Mouse (Mus musculus) right cerebral cortex, postnatal 4 days (tissue): ENCODE measurements around the gene Tm4sf20.

Experiments
- DNase-seq: peaks from one replicate; pipeline ENCODE4 v3.0.0-alpha.2; 2022

The Tm4sf20 gene

DNA sequence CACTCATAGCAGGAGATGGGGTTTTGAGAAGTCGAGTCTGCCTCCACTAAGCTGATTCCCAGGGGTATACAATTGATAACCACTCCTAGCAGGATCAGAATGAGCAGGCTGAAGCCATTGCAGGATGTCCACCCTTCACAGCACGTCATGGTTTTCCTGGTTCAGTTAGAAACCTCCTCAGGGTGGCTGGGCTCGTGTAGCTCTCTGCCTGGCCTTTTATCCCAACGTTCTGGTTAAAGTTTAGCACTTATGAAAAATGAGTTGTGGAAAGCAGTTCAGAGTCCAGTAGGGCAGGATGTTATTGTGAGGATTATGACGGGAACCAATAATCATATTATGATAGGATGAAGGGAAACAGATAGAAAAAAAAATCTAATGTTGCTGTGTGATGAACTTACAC is at the start of gene Tm4sf20:
TSS of gene Tm4sf20 (minus strand) at position 193 of the 400 bp plus-strand sequence.
- DNase-seq: no peak

DNA sequence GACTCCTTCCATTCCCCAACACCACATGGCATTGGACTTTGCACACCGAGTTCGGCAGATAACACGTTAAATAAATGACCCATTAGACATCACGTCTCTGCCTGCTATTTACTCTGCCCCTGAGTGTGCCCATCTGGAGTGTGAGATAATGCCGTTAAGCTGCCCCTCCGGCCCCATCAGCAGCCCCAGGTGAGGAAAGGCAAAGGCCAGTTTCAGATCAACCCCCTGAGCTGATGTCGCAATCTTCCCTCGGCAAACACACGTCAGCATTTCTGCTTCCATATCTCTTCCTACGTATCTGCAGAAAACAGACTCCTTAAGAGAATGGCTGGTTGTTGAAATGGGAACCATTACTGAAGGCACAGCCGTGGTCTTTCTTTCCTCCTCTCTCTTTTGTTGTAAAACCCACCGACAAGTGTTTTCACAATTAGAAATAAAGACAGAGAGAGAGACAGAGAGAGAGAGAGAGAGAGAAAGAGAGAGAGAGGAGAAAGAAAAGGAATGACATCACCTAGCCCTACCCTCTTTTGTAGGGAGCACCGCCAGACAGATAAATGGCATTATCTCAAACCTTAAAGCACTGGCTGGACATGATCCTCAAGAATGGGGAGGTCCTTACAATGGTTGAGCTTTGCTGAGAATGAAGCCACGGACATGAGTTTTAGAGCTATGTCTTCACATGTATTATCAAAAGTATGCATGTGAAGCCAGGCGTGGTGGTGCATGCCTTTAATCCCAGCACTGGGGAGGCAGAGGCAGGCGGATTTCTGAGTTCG is 47.9 kb upstream of the Tm4sf20 start:
- DNase-seq: no peak

DNA sequence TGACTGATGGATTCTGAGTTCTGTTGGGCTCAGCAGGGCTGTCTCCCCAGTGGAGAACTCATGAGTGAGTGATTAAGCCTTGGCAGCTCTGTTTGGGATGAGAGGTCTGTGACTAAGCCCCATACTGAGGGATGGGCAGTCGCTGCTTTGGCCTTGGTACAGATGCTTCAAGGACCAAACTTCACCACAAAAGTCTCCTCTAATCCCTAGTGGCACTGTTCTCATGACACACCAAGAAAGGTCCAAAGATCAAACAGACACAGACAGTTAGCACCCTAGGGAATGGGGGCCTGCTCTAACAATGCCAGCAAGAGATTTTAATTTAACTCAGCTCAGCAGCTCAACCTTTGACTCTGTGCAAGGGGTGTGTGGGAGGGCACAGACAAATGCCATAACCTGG is 43.5 kb upstream of the Tm4sf20 start:
- DNase-seq: no peak

DNA sequence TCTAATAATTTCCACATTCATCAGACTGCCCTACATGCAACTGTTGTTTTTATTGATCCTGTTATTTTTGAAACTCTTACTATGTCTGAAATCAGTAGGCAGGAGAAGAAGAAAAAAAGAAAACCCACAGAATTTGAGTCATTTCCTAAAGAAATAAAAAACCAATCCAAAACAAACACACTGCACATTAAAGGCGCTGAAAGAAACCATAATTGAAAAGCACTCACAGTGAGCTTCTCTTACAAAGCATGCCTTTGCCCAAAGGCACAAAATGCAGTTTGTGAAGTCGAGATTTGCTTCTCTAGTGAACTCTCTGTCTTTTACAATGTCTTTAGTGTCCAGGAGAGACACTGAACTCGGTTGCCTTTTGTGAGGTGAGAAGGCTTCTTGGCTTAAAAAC is 40.3 kb upstream of the Tm4sf20 start:
- DNase-seq: no peak

DNA sequence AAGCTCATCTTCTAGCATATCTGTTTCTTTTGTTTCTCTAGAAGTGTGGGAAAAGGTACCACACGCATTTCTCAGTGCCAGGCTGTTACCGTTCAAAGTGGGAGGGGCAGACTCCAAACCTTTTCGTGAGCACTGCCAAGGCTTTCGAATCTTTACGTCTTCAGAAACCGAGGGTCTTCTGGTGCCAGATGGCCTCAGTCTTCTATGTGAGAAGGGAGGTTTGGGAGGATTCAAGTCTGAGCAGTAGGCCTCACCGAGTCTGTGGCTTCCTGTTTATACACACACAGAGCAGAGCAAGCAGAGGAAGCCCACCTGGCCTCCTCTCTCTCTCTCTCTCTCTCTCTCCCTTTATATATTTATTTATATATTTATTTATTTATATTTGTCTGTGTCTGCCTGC is 38.9 kb upstream of the Tm4sf20 start:
- DNase-seq: no peak

DNA sequence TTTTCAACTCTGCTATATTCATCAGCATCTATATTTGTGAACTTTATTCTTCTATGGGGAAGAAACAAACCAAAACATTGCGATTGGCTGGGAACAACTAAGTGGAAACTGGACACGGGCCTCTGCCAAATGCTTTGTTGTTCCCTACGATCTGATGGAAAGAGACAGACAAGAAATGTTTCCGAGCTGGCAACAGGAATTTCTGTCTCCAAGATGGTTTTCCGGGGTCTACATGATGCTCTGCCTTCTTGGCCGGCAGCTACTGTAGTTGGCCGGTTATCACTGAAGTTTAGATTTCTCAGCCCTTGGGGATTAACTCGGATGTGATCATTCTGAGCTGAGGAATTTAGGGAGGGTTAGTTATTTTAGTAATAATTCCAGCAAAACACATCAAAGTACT is 38.1 kb upstream of the Tm4sf20 start:
- no peak for DNase-seq

DNA sequence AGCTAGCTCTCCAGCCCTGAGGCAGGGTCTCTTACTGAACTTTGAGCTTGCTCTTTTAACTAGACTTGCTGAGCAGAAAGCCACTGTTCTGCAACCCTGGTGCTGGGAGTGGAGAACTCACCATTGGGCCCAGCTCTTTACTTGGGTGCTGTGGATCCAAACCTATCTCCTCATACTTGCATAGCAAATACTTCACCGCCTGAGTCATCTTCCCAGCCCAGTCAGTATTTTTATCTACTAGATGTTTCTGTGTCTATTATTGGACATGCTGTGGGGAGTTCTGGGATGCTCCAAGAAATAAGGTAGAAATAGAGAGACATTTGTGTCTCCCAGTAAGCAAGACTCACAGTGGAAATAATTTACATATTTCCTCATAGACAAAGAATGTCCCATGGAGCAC is 35.8 kb upstream of the Tm4sf20 start:
- DNase-seq: no peak

DNA sequence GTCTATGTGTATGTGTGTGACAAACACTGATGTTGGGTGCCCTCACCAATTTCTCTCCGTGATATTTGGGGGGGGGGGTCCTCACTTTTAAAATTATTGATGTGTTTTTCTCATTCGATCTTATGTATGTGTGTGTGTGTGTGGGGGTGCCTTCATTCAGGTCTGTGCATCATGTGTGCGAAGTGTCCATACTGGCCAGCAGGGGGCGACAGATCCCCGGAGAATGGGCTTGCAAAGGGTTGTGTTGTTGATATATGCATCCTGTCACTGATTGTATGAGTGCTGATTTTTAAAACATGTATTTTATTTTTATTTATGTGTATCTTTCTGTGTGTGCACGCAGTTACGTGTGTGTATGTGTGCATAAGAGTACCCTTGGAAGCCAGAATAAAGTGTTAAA is 35.3 kb upstream of the Tm4sf20 start:
- no peak for DNase-seq

DNA sequence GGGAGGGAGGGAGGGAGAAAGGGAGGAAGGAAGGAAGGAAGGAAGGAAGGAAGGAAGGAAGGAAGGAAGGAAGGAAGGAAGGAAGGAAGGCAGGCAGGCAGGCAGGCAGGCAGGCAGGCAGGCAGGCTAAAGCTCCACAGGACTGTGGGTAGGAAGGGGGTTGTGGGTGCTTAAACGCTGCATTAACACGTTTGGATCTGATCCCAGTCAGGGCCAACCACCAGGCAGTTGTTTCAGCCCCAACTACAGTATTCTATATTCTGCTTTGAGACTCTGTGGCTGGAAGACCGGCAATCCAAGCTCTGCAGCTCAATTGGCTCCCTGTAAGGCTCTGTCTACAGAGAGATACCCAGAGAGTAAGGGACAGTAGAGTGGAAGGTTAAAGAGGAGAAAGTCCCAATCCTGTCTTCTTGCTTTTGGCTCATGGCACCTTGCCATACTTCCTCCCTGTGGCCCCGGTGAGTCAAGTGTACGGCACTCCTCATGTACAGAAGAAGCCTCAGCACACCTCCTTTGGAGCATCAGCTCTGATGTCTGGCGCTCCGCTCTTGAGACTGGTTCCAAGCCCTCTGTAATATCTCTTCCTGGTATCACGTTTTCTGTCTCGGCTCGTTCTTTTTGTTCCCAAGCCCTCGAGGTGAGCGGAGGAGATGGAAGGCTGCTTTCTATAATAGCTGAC is 33.0 kb upstream of the Tm4sf20 start:
- no peak for DNase-seq

DNA sequence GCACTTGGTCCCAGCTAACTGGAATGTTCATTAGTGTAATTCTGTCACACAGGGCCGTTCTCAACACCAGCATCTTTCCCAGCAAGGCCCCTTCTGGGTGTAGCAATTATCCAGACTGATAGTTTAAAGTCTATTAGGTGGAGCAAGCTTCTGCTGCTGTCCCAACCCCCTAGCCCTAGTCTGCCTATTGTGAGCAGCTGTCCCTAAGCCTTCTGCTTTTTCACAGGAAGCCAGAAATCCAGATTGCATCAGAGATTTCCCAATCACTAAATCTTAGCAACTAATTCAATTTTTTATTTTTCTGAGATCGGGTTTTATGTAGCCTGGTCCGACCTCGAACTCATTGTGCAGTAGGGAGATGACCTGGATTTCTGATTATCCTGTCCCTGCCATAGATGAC is 30.7 kb upstream of the Tm4sf20 start:
- DNase-seq: no peak

DNA sequence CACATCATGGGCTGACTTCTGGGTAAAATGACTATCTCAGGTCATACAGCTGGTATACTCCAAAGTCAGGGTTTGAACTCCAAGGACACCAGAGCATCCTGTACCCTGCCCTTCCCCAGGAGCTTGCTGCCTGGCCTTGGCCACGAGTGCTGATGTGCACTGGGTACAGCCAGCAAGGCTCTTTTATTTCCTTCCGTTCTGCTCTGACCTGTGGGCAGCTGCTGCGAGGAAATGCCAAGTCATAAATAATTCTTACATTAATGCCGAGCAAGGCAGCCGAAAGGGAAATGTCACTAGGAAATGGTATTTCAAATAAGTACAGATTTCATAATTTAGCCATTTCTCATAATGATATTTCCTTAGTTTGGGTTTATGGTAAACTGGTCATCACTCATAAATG is 30.0 kb upstream of the Tm4sf20 start:
- DNase-seq: no peak

DNA sequence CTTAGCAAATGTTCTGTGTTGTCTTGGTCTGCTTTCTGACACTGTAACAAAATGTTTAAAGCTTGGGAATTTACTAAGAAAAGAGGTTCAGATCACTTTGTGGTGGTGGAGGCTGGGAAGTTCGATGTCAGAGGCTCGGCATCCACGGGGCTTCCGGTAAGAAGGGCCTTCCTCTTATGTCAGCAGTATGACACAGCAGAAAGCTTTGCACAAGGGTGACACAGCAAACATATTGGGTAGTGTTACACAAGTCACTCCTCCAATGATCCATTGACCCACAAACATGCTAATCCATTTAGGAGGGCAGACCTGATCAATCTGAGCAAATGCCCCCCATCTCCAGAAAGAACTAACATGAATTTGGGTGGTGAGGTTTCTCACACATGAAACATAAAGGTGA is 28.8 kb upstream of the Tm4sf20 start:
- no peak for DNase-seq

DNA sequence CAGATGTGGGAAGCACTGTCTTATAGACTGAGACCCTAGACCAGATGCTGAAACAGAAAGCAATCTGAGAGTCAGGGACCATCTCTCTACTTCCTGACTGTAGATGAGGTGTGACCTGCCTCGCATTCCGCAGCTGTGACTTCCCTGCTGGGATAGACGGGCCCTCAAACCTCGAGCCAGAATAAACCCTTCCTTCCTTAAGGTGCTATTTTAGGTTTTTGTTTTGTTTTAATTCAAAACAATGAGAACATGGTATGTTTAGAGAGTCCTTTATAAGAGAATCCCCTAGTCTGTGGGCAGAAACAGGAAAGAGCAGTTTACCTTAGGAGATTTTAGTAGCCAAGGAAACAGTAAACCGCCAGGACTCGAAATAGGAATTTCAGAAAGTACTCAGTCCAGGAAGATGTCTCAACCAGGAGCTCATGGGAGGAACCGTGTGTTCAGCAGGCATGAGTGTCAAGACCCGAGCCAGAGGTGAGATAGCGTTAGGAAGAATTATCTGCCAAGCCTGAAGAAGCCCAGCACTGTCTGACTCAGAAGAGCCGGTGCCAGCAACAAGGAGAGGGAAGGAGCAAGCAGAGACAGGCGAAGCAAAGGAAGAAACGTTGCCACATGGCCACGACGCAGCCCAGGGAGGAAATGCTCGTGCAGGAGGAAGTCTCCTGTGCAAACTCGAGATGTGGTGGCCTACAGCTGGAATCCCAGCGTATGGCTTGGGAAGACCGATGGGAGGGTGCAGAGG is 27.6 kb upstream of the Tm4sf20 start:
- DNase-seq: no peak

DNA sequence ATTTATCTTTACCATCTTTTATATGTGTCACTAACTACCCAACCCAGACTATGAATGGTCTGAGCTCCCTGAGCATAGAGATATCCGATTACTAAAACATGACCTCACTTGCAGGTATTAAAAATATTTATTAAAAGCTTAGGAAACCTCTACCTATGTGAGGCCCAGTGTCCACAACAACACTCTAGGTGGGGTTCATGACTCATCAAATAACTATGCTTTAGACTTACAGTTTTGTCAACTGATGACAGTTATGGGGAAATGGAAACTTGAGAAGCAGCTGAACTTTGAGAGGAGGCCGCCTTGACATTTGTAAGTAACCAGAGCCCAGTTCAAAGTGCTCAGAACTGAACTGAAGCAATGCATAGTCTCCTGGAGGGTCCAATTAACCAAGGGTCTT is 26.9 kb upstream of the Tm4sf20 start:
- DNase-seq: no peak

DNA sequence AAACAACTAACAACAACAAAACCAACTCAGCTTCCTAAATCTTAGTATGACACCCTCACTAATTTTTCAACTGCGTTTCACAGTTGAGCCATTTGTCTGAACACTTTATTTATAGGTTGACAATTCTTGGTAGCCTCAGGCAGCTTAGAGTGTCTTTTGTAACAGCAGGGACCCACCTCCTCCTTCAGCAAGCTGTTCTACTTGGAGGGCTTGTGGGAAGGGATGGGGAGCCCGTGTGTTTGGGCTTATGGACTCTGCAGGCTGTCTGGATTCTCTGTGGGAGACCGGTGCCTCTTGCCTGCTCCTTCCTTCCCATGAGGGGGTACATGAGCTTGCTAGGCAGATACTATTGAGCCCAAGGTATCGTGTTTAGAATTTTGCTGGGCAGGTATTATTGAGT is 25.7 kb upstream of the Tm4sf20 start:
- peak; percentile 20 for DNase-seq

DNA sequence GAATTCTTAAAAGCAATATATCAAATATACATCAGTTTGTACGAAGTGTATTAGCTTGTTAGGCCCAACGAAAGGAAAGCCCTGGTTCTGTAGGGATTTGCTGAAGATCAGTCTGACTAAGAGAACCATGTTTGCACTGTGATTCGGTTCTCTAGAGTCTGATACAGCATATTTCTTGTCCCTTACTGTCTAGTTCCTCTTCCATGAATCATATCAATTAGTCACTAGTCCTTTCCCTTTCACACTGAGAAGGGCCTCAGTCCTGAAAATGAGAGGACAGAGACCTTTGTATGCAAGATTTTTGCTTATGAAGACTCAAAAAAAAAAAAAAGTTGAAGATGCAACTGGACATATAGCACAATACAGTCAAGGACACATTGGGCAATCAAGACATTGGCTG is 24.8 kb upstream of the Tm4sf20 start:
- DNase-seq: no peak

DNA sequence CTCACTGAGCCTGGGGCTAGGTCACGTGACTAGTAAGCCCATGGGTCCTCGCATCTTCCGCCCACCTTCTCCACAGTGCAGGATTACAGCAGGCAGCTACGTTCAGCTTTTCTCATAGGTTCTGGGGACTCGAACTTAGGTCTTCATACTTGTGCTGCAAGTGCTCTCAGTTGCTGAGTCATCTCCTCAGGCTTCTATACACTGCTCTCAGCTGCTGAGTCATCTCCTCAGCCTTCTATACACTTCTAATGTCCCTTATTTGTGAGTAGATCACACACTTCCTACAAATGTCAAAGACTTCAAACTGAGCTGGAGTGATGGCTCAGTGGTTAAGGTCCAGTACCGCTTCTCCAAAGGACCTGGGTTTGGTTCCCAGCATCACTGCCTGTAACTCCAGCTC is 24.0 kb upstream of the Tm4sf20 start:
- no peak for DNase-seq

DNA sequence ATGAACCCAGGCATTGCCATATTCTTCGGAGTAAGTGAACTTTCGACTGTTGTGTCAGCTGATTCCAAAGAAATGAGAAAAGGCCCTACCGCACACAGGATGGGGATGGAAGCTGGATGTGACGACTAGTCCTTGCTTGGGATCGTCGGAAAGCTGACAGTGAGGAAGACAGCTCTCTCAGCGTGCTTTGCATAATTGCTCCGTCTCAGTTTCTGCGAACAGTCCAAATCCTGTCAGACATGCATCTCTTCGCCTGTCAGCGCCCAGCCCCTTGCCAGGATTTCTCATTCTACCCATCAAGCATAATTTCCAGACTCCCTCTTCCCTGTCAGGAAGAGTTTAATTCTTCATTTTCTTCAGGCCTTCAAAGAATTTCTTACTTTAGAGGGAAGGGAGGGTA is 22.8 kb upstream of the Tm4sf20 start:
- DNase-seq: peak; percentile 31

DNA sequence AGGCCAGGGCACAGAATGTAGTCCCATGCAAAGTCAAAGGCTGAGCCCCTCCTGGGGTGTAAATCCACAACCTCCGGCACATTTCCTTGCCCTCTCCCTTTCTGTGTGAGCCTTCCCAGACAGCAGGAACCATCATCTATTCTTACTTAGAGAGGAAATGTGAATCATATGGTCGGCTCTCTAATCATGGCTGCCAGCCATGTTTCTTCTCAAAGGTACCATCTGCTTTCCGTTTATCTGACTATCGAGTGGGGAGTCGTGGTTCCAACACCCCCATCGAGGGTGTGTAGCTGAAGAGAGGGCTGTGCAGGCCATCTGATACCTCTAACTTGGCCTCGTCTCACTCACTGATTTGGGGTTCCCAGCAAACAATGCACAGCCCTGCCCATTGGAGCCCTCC is 19.8 kb upstream of the Tm4sf20 start:
- no peak for DNase-seq

DNA sequence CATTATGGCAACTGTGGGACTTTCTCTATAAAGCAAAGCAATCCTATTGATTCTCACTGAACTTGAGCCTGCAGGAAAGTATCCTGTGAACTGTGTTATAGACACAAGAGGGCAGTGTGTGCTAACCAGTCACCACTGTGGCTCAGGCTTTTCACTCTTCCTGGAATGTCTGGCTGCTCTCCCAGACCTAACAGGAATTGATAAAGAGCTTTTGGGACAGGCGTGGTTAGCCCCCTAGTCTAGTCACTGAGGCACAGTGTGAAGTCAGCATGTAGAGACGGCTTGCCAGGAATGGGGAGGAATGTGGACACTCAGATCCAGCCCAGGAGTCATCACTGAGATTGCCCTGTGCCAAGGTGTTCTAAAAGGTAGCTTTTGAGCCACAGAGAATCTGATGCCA is 19.2 kb upstream of the Tm4sf20 start:
- peak; percentile 38 for DNase-seq

DNA sequence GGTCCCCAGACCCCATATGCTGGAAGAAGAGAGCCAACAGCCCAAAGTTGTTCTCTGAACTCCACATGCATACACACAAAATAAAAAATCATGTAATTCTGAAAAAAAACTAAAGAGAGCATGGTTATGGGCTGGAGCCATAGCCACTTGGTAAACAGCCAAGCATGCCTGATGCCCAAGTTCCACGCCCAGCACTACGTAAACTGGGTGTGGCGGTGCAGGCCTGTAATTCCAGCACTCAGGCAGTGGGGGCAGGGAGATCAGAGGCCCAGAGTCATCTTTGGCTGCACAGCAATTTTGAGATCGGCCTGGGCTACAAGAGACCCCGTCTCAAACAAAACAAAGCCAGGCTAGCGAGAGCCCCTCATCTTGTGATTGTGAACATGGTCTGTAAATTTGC is 17.3 kb upstream of the Tm4sf20 start:
- no peak for DNase-seq

DNA sequence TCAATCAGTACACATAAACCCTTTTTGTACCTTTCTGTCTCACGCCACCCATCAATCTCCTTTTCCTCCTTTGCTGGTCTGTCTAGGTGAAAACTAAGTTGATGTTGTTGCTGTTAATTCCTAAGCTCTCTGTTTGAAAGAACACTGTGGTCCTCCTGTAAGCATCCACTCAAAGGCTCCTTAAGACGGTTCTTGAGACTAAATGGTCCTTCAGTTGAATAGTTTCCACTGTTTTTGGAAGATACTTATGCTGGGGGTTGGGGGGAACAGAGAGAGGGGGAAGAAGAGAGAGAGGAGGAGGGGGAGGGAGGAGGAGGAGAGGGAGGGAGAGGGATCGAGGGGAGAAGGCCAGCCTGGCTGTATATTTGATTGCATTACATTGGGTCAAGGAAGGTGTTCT is 15.3 kb upstream of the Tm4sf20 start:
- DNase-seq: no peak

DNA sequence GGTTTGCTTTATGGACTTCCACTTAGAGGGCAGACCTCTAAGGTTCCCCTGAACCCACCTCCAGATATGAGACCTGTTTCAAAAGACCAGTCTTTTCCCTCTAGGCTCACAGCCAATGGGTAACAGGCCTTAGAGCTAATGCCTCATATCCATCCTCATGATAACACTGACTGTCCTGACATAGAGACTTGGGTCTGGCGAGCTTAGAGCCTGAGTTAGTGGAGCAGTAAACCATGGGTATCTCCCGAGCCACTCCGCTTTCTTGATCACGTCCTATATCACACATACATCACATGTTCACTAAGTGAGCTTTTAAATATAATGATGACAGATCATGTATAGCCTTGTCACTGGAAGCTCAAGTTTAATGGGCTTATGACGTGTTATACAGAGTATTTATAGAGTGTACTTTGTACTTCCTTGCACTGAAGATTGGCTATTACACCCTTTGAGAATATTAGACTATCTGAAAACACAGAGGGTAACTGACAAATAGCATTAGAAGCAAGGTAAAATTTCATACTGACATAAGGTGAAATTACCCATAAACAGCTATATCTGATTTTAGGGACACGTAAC is 11.2 kb upstream of the Tm4sf20 start:
- DNase-seq: no peak

DNA sequence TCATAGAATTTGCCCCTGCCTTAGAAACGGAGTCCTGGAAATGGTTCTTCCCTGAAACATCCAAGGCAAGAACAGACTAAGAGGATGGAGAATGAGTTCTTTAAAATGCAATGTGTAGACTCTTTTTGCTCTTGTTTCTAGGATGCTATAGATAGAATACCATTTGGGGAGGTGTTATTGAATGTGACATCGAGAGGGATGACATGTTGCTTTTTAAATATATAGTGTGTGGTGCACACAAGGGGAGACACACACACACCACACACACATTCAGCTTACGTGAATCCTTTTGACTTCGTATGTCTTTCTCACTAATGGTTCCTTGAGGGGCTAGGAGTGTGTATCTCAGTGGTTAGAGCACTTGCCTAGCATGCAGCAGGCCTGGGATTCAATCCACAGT is 7.0 kb upstream of the Tm4sf20 start:
- DNase-seq: no peak
